Mouse (Mus musculus): ENCODE data around the gene Cd300lb.
"Not testable (repeated sequence)": the region's sequence is repeated elsewhere in the genome, so short reads cannot be mapped to it uniquely, and the experiment has no call there.

Cd300lb gene

GRCm38 (mm10) chr11:114934144-114934543, at the start of gene Cd300lb:
Cd300lb (minus strand) TSS chr11:114934386.
- no peak for DNase-seq

- DNase-seq = no peak
These were observed 47.7 kb upstream of the Cd300lb start for GRCm38 (mm10) chr11:114981866-114982265.

DNA sequence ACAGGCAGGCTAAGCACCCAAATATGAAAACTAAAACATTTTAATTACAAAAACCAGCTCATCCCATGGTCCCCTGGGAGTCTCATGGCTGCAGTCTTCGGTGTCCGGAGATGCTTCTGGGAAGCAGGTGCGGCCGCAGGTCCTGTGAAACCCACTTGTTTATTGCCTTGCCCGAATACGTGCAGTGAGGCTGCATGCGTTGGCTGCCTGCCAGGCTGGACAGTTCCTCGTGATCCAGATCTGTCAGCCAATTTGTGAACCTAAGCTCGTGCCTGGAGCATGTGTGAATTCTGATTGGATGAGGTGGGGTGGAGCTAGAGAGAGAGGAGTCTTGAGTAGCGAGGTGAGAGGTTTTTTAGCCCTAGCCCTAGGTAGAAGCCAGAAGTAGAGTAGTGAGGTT, 38.5 kb upstream of the Cd300lb start:
- DNase-seq = no peak

- DNase-seq = no peak
These were observed 34.6 kb upstream of the Cd300lb start, which contains the start of gene Cd300c for GRCm38 (mm10) chr11:114968752-114969207. Cd300c (minus strand) TSS chr11:114969157.

DNA sequence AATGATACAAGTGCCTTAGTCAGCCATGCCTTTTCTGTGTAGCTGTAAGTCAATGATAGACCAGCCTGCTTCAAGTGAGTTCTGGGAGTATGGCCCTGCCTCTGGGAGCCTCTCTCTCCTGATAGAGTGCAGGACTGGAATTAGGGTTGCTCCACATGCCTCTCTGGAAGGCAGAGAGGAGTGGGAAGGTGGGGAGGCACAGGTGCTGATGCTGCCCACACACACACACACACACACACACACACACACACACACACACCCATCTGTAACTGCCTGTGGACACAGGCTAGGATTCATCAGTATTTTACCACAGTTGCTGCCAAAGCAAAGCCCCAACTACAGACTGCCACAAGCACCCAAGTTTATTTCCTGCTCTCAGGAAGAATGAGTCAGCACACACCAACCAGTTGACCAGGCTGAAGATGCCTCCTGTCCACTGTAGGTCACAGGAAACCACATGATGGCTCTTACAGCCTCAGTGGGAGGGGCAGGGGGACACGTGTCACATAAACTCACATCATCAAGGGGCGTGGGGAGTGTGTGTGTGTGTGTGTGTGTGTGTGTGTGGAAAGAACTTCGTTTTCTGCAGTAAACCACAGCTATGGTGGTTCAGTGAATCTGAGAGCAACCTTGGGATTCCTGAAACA, 31.1 kb upstream of the Cd300lb start:
- no peak for DNase-seq

DNA sequence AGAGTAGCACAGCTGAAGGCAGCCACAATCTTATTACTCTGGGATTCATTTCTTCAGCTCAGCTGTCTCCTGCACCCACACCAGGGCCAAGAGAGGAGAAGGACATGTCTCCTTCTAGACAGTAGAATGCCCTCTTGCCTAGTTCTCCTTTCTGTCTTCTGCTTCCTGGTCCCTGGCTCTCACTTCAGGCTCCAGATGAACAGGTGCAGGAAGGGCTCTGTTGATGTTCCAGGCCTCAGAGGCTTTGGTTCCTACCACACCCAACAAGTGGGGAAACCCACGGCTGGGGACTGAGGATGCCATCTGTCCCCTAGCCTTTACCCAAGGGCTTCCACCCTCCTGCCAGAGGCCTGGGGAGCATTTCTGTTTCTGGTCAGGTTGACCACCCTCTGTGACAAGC, 26.2 kb upstream of the Cd300lb start:
- DNase-seq = no peak

DNA sequence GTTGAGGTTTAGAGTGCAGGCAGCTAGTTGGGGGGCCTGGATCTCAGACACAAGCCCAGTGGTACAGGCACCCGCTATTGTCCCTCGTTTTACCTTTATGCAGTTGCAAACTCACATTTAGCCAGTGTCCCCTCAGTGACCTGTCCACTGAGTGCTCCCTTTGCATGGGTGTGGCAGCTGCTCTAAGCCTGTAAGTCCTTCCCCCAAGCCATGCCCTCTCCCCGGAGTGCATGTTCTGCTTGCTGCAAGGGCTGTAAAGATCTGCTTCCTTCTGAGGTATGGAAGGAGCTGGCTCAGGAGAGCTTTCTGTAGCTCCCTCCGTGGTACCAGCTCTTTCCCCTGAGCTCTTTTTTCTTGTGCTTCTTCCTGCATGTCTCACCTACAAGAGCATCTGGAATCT, 595 bp downstream of the Cd300lb start:
- DNase-seq = no peak

- DNase-seq = no peak
These were observed 3.1 kb downstream of the Cd300lb start for GRCm38 (mm10) chr11:114931041-114931440.

DNA sequence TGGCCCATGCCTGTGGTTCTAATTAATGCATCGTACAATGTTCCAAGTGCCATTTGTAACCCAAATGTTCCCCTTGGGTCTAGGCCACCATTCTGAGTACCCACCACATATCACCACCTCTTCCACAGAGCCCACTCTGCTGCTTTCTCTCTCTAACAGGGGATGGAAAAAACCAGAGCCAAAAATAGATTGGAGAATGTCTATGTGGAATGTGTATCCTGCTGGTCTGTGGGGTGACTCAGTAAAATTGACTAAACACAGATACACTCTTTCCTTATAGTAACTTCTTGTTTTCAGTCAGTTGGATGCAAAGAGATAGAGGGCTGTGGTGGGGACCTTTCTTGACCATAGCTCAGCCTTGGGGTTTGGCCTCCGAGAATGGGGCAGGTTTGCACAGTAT, 4.6 kb downstream of the Cd300lb start:
- no peak for DNase-seq

- DNase-seq = peak; percentile 20
These were observed 10.2 kb downstream of the Cd300lb start for GRCm38 (mm10) chr11:114923961-114924360.

DNA sequence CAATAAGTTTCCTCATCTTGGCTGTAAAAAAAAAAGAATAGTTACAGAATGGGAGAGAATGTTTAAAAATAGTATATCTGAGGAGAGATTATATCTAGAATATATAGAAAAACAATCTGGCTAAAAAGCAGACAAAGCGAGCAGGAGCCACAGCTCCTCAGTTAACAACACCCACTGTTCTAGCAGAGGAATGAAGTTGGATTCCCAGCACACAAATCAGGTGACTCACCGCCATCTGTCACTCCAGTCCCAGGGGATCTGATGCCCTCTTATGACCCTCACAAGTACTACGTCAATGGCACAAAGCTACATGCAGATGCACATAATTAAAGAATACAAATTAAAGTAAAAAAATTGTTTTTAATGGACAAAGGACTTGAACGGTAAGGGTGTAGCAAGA, 11.7 kb downstream of the Cd300lb start:
- no peak for DNase-seq

DNA sequence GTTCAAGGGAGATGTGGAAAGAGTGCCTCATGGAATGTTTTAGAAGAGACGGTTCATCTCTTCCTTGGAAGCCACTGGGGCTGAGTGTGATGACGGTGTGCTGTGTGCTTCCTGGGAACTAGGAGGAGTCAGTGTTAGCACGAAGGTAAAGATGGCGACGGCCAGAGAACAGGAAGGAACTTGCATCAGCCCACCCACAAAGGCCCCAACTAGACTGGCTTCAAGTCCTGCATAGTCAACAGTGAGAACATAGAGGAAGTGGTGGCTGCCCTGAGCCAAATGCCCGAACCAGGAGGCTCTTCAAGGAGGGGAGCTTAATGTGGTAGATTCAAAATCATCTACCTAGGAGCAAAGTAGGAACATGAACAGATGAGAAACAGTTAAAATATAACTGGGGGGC, 17.1 kb downstream of the Cd300lb start:
- DNase-seq = no peak

GRCm38 (mm10) chr11:114914978-114915377, 19.2 kb downstream of the Cd300lb start:
- DNase-seq = no peak

GRCm38 (mm10) chr11:114912847-114913246, 21.3 kb downstream of the Cd300lb start:
- DNase-seq = peak; percentile 79

- not testable (repeated sequence) for DNase-seq
These were observed 24.6 kb downstream of the Cd300lb start for GRCm38 (mm10) chr11:114909538-114909937.

DNA sequence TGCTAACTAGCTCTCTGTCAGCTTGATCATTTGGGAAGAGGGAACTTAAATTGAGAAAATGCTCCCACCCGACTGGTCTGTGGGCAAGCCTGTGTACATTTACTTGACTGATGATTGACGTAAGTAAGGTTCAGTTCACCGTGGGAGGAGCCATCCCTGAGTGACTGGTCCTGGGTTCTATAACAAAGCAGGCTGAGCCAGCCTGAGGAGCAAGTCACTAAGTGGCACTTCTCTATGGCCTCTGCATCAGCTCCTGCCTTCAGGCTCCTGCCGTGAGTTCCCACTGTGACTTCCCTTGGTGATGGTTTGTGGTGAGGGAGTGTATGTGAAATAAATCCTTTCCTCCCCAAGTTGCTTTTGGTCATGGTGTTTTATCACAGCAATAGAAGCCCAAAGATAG, 26.1 kb downstream of the Cd300lb start:
- DNase-seq = no peak

DNA sequence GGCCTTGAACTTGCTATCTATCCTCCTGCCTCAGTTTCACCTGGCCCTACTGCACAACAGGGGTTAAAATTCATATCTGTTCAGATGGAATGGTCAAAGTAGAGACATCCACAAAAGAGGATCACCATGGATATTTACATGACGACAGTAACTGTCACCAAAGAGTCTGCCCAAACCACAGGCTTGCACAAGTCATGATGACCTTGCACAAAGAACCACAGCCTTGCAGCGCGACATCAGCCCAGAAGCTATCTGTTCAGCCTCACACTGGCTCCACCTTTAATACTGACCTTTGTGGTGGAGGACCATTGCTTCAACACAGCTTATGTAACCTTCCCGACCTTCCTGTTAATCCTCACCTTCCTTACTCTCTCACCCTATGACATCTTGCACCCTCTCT, 26.6 kb downstream of the Cd300lb start:
- DNase-seq = no peak

- no peak for DNase-seq
These were observed 31.0 kb downstream of the Cd300lb start for GRCm38 (mm10) chr11:114903224-114903623.

- no peak for DNase-seq
These were observed 36.2 kb downstream of the Cd300lb start for GRCm38 (mm10) chr11:114898026-114898425.

GRCm38 (mm10) chr11:114896085-114896484, 38.1 kb downstream of the Cd300lb start:
- no peak for DNase-seq

GRCm38 (mm10) chr11:114890542-114890941, 43.6 kb downstream of the Cd300lb start:
- no peak for DNase-seq

DNA sequence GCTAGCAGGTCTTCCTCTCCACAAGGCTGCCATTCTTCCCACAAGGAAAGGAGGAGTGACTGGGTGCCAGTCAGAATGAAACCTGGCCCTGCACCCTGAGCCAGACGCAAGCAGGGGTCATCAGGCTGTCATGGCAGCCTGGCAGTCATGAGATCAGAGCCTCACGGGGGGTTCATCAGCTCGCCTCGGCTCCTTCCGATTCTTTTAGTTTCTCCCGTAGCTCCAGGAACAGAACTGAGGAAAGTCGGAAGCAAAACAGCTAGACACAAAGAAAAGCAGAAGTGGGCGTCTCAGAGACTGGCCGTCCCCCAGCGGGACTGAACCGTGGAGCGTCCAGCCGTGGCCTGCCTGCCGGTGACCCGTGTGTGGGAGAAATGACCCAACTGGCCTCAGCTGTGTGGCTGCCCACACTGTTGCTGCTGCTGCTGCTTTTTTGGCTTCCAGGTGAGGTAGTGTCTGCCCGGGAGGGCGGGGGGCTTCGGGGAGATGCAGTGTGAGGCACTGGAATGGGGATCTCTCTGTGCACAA, 44.1 kb downstream of the Cd300lb start, which contains the start of gene Cd300a:
TSS of gene Cd300a (plus strand) at position 51 of the 528 bp plus-strand sequence.
- DNase-seq = no peak

DNA sequence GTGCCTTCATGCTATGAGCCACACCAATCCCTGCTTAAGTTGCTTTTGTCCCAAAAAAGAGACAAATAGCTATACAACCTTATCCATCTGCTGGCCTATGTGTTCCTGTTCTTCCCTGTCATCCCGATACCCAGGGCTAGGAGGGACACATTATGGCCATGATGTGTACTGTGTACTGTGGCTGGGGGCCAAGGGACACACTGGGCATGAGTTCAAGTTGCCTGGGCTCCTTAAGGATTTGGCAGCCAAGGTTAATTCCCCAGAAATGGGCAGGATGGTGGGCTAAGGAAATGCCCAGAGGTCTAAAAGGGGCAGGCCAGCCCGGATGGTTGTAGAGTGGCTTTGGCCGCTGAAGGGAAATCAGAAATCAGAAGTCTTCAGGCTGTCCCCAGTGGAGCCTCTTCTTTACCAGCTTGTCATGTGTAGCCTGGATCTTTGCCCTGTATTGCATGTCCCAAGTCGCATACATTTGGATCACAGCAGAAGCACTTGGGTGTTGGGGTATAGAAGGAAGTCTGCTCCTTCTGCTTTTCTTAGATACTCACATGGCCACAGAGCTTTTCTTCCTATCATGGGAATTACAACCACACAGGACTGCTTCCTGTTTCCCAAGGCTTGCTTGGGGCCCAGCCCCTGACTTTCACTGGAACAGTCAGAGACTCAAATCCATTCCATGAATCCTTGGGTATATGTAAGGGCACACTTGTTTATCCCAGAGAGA, 49.6 kb downstream of the Cd300lb start:
- DNase-seq = peak; percentile 71

GRCm38 (mm10) chr11:114883251-114883789, 50.9 kb downstream of the Cd300lb start:
- DNase-seq = no peak
